Mouse (Mus musculus) stomach, embryonic 16.5 days (tissue): ENCODE data around the gene Gbx2. TPM values are rescaled to one million over a fixed set of nuclear protein-coding genes. Genes with fewer than 3 reads are reported as not detected.
A peak's percentile ranks its signal among the peaks of the same experiment; 100 is the strongest.

Source experiments
- ATAC-seq: fragments of 200-750 bp; cut with Nextera tagmentation; 2 replicates; pipeline ENCODE4 v1.8.0; 2017; ENCODE audit warnings: moderate number of reproducible peaks, moderate TSS enrichment; ENCODE audit not compliant: insufficient read depth, low FRiP score
- H3K27ac ChIP-seq: fragments of 300-500 bp; sonication (generic); 2 replicates; pipeline ENCODE4 v1.5.1; 2014; ENCODE audit warnings: low read length
- H3K27me3 ChIP-seq: fragments of 300-500 bp; sonication (generic); 2 replicates; pipeline ENCODE4 v1.6.1; 2014; ENCODE audit warnings: low read length, control low read depth, mixed read lengths; ENCODE audit not compliant: control insufficient read depth, insufficient read depth
- H3K36me3 ChIP-seq: fragments of 300-500 bp; sonication (generic); 2 replicates; pipeline ENCODE4 v1.6.1; 2014; ENCODE audit warnings: low read length; ENCODE audit not compliant: control insufficient read depth, insufficient read depth
- H3K4me1 ChIP-seq: fragments of 300-500 bp; sonication (generic); 2 replicates; pipeline ENCODE4 v1.6.1; 2014; ENCODE audit warnings: low read length, control low read depth, mixed read lengths; ENCODE audit not compliant: control insufficient read depth, insufficient read depth
- H3K4me2 ChIP-seq: fragments of 300-500 bp; sonication (generic); 2 replicates; pipeline ENCODE4 v1.6.1; 2014; ENCODE audit warnings: low read depth, low read length, mixed read lengths
- H3K4me3 ChIP-seq: fragments of 300-500 bp; sonication (generic); replicated peaks from 2 replicates; pipeline ENCODE4 v1.5.1; 2014; ENCODE audit warnings: mild to moderate bottlenecking, low read length
- H3K9ac ChIP-seq: fragments of 300-500 bp; sonication (generic); 2 replicates; pipeline ENCODE4 v1.6.1; 2014; ENCODE audit warnings: low read length
- H3K9me3 ChIP-seq: fragments of 300-500 bp; sonication (generic); replicated peaks from 2 replicates; pipeline ENCODE4 v1.6.1; 2016; ENCODE audit warnings: low read length, control low read depth; ENCODE audit not compliant: control insufficient read depth
- WGBS: fragments of 180-500 bp; shearing (Covaris S2); extraction: QIAGEN DNeasy Blood & Tissue Kit; methylation state at CpG from one replicate; pipeline ENCODE4 v1.1.7; 2014; 5-methylcytosine and 5-hydroxymethylcytosine counted together
- polyA plus RNA-seq: library from polyadenylated mRNA; unstranded; fragments of >200 nt; fragmentation: Nextera tagmentation; extraction: Ambion mirVana; gene quantifications from 2 replicates; pipeline ENCODE4 v1.2.1, GENCODE M21; 2015

Gene Gbx2
- polyA plus RNA-seq, 1 experiment from 2014 or later = not detected

- Histone ChIP-seq H3K27me3 (peaks cover 94% of the 10 kb centered on the region), H3K27ac (no peak overlapping the region), H3K9ac (no peak overlapping the region), H3K4me1 (peaks cover 11% of the 10 kb centered on the region), H3K36me3 (no peaks in the 10 kb centered on the region), H3K9me3 (no peaks in the 10 kb centered on the region), H3K4me2 (no peak overlapping the region), H3K4me3 (no peak overlapping the region)
- 11% methylated on average over 14 of the region's 14 CpGs for WGBS
- ATAC-seq = no peak
Observed at GRCm38 (mm10) chr1:89923642-89924020, 7.3 kb downstream of the Gbx2 start.

- peaks cover 11% of the 10 kb centered on the region for H3K4me1 ChIP-seq
- H3K9ac ChIP-seq = no peak overlapping the region
- peak overlapping the region; percentile 4; the same call in 1 of the 2 replicates for H3K4me3 ChIP-seq
- no peaks in the 10 kb centered on the region for H3K36me3 ChIP-seq
- peaks cover 93% of the 10 kb centered on the region for H3K27me3 ChIP-seq
- H3K9me3 ChIP-seq = no peaks in the 10 kb centered on the region
- no peak overlapping the region for H3K27ac ChIP-seq
- 3% methylated on average over 38 of the region's 41 CpGs for WGBS
- no peak for ATAC-seq
- peak overlapping the region; percentile 13; the same call in 1 of the 2 replicates for H3K4me2 ChIP-seq
Observed at GRCm38 (mm10) chr1:89922883-89923641, 7.9 kb downstream of the Gbx2 start.

- H3K27ac ChIP-seq = no peak overlapping the region
- no peak overlapping the region for H3K4me3 ChIP-seq
- H3K4me1 ChIP-seq = peaks cover 9% of the 10 kb centered on the region
- no peak for ATAC-seq
- H3K36me3 ChIP-seq = no peaks in the 10 kb centered on the region
- H3K9me3 ChIP-seq = no peaks in the 10 kb centered on the region
- no peak overlapping the region for H3K9ac ChIP-seq
- H3K27me3 ChIP-seq = peaks cover 93% of the 10 kb centered on the region
- no peak overlapping the region for H3K4me2 ChIP-seq
- 6% methylated on average over 7 of the region's 7 CpGs for WGBS
Observed at GRCm38 (mm10) chr1:89922282-89922681, 8.7 kb downstream of the Gbx2 start.

- 3% methylated on average over 10 of the region's 10 CpGs for WGBS
- Histone ChIP-seq H3K9me3 (no peaks in the 10 kb centered on the region), H3K4me2 (no peak overlapping the region), H3K9ac (no peak overlapping the region), H3K4me3 (no peak overlapping the region), H3K27me3 (peaks cover 89% of the 10 kb centered on the region), H3K36me3 (no peaks in the 10 kb centered on the region), H3K4me1 (peaks cover 7% of the 10 kb centered on the region), H3K27ac (no peak overlapping the region)
- ATAC-seq = no peak
Observed at GRCm38 (mm10) chr1:89921806-89922205, 9.2 kb downstream of the Gbx2 start.

- no peak overlapping the region for H3K27ac ChIP-seq
- H3K27me3 ChIP-seq = peaks cover 63% of the 10 kb centered on the region
- H3K4me3 ChIP-seq = no peak overlapping the region
- WGBS = 66% methylated on average over 6 of the region's 6 CpGs
- no peak overlapping the region for H3K4me2 ChIP-seq
- no peak overlapping the region for H3K9ac ChIP-seq
- H3K4me1 ChIP-seq = peaks cover 7% of the 10 kb centered on the region
- ATAC-seq = no peak
- H3K36me3 ChIP-seq = no peaks in the 10 kb centered on the region
- H3K9me3 ChIP-seq = no peaks in the 10 kb centered on the region
Observed at GRCm38 (mm10) chr1:89919206-89919605, 11.8 kb downstream of the Gbx2 start.

GRCm38 (mm10) chr1:89918111-89918510 lies 12.9 kb downstream of the Gbx2 start:
- Histone ChIP-seq H3K27me3 (peaks cover 52% of the 10 kb centered on the region), H3K4me2 (no peak overlapping the region), H3K27ac (no peak overlapping the region), H3K9me3 (no peaks in the 10 kb centered on the region), H3K4me1 (peaks cover 5% of the 10 kb centered on the region), H3K36me3 (no peaks in the 10 kb centered on the region), H3K4me3 (no peak overlapping the region), H3K9ac (no peak overlapping the region)
- WGBS = 25% methylated on average over 18 of the region's 18 CpGs
- no peak for ATAC-seq

- no peaks in the 10 kb centered on the region for H3K9me3 ChIP-seq
- no peak for ATAC-seq
- H3K9ac ChIP-seq = no peak overlapping the region
- H3K4me2 ChIP-seq = no peak overlapping the region
- no peaks in the 10 kb centered on the region for H3K36me3 ChIP-seq
- H3K27me3 ChIP-seq = peaks cover 13% of the 10 kb centered on the region; the same call in 1 of the 2 replicates
- no peak overlapping the region for H3K4me3 ChIP-seq
- no peak overlapping the region for H3K27ac ChIP-seq
- no peaks in the 10 kb centered on the region for H3K4me1 ChIP-seq
- 77% methylated on average over 4 of the region's 4 CpGs for WGBS
Observed at GRCm38 (mm10) chr1:89913611-89914010, 17.4 kb downstream of the Gbx2 start.

GRCm38 (mm10) chr1:89912392-89912791 lies 18.6 kb downstream of the Gbx2 start:
- H3K4me1 ChIP-seq = no peaks in the 10 kb centered on the region
- H3K4me3 ChIP-seq = no peak overlapping the region
- H3K9ac ChIP-seq = no peak overlapping the region
- no peak for ATAC-seq
- no peaks in the 10 kb centered on the region for H3K36me3 ChIP-seq
- WGBS = 31% methylated on average over 5 of the region's 5 CpGs
- H3K27ac ChIP-seq = no peak overlapping the region
- no peaks in the 10 kb centered on the region for H3K9me3 ChIP-seq
- peaks cover 2% of the 10 kb centered on the region; the same call in 1 of the 2 replicates for H3K27me3 ChIP-seq
- no peak overlapping the region for H3K4me2 ChIP-seq

GRCm38 (mm10) chr1:89909796-89910195 lies 21.2 kb downstream of the Gbx2 start:
- 80% methylated on average over 8 of the region's 8 CpGs for WGBS

More at GRCm38 (mm10) chr1:89909796-89910195, 21.2 kb downstream of the Gbx2 start:
- no peak overlapping the region for H3K27ac ChIP-seq
- H3K4me3 ChIP-seq = no peak overlapping the region
- H3K4me2 ChIP-seq = no peak overlapping the region
- H3K27me3 ChIP-seq = no peaks in the 10 kb centered on the region
- no peaks in the 10 kb centered on the region for H3K9me3 ChIP-seq
- H3K4me1 ChIP-seq = no peaks in the 10 kb centered on the region
- no peak overlapping the region for H3K9ac ChIP-seq
- H3K36me3 ChIP-seq = no peaks in the 10 kb centered on the region
- ATAC-seq = no peak
